Mouse (Mus musculus): Measurements from ENCODE around the gene Bnc2. TPM values are rescaled to one million over a fixed set of nuclear protein-coding genes. Genes with fewer than 3 reads are reported as not detected.

Bnc2 gene
- total and polyA plus RNA-seq, 3 experiments: 0.55 TPM; not detected in 2

DNA sequence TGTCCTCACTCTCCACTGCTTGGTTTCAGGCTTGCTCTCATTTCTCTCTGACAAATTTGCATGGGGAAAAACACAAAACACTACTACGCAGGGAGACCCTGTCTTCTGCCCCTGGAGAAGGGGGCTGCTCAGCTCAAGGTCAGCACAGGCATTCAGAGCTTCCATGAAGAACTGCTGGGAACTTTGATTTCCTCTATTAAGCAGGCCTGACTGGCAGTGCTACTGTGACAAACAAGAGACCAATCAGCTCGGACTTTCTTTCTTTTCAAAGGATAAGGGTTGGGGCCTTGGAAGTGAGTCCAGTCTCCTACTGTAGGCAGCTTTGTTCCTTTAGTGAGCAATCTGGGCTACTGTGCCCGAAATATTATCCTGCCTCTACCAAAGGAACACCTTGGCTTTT is 400.9 kb downstream of the Bnc2 start:
- no peak for DNase-seq (ENCODE audit: low spot score)
- H3K27me3 ChIP-seq (ENCODE audit: insufficient read depth, low read length): no peaks in the 10 kb centered on the region
- no peak overlapping the region for H3K4me3 ChIP-seq (ENCODE audit: low read depth, low read length)
- peaks cover 45% of the 10 kb centered on the region for H3K9me3 ChIP-seq (replicated peaks)
- H3K4me1 ChIP-seq (ENCODE audit: insufficient read depth, low read depth, low read length): no peaks in the 10 kb centered on the region
- no peak for TF ChIP-seq POLR2AphosphoS5 (IDR thresholded peaks at IDR 0.05; ENCODE audit: insufficient replicate concordance, low read depth, low read length)
- TF ChIP-seq TAL1 (conservative IDR thresholded peaks at IDR 0.05; ENCODE audit: low read depth, low read length): no peak
- no peak for TF ChIP-seq CTCF (IDR thresholded peaks at IDR 0.05; ENCODE audit: low read depth, low read length)
- TF ChIP-seq GATA1 (IDR thresholded peaks at IDR 0.05; ENCODE audit: borderline replicate concordance, low read length): no peak
- TF ChIP-seq GATA2 (IDR thresholded peaks at IDR 0.05; ENCODE audit: borderline replicate concordance, low read depth, low read length): no peak
- ATAC-seq (ENCODE audit: extremely low read depth, insufficient number of reproducible peaks, low FRiP score, poor library complexity, severe bottlenecking): no peak
- H3K36me3 ChIP-seq (replicated peaks): no peaks in the 10 kb centered on the region

DNA sequence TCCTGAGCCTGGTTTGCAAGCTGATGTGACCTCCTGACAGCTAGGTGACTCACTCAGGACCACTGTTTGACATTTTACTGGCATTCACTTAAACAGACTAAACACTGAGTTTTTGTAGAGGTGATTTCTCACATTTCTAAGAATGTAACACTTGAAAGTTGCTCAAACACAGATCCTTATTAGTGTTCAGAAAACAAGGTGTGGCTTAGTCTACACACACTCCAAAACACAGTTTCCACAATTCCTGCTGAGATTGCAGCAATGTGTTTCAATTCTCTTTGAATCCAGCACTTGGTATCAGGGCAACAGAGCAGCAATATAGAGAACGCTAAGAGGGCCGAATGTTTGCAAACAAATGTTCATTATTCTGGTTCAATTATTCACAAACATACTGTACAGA is 402.2 kb downstream of the Bnc2 start:
- DNase-seq (ENCODE audit: low spot score) (no peak), ATAC-seq (ENCODE audit: extremely low read depth, insufficient number of reproducible peaks, low FRiP score, poor library complexity, severe bottlenecking) (no peak)
- no peak for TF ChIP-seq GATA1 (IDR thresholded peaks at IDR 0.05; ENCODE audit: borderline replicate concordance, low read length)
- TF ChIP-seq CTCF (IDR thresholded peaks at IDR 0.05; ENCODE audit: low read depth, low read length): no peak
- no peak for TF ChIP-seq POLR2AphosphoS5 (IDR thresholded peaks at IDR 0.05; ENCODE audit: insufficient replicate concordance, low read depth, low read length)
- no peak for TF ChIP-seq TAL1 (conservative IDR thresholded peaks at IDR 0.05; ENCODE audit: low read depth, low read length)
- TF ChIP-seq GATA2 (IDR thresholded peaks at IDR 0.05; ENCODE audit: borderline replicate concordance, low read depth, low read length): no peak
- Histone ChIP-seq H3K4me1 (ENCODE audit: insufficient read depth, low read depth, low read length) (no peaks in the 10 kb centered on the region), H3K4me3 (ENCODE audit: low read depth, low read length) (no peak overlapping the region), H3K27me3 (ENCODE audit: insufficient read depth, low read length) (no peaks in the 10 kb centered on the region), H3K9me3 (replicated peaks) (peaks cover 46% of the 10 kb centered on the region), H3K36me3 (replicated peaks) (no peaks in the 10 kb centered on the region)

DNA sequence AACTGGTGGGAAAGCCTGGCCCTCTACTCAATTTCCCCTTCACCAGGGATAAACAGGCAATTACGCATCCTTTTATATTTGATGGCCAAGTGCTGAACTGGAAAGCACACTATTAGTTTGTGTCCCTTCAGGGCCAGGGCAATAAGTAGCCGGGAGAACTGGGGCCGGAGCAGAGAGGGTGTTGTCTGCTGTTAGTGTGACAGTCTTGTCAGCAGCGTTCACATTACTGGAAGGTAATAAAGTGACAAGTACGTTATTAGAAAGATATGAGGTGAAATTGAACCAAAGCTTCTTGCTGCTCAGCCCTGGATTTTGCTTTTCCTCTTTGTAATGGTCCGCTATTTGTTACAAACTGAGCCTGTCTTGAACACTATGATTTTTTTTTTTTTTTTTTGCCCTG is 405.2 kb downstream of the Bnc2 start:
- Histone ChIP-seq H3K27me3 (ENCODE audit: insufficient read depth, low read length) (no peaks in the 10 kb centered on the region), H3K9me3 (replicated peaks) (peaks cover 51% of the 10 kb centered on the region), H3K4me3 (ENCODE audit: low read depth, low read length) (no peak overlapping the region), H3K4me1 (ENCODE audit: insufficient read depth, low read depth, low read length) (no peaks in the 10 kb centered on the region), H3K36me3 (replicated peaks) (no peaks in the 10 kb centered on the region)
- no peak for DNase-seq (ENCODE audit: low spot score)
- ATAC-seq (ENCODE audit: extremely low read depth, insufficient number of reproducible peaks, low FRiP score, poor library complexity, severe bottlenecking): no peak
- TF ChIP-seq GATA2 (IDR thresholded peaks at IDR 0.05; ENCODE audit: borderline replicate concordance, low read depth, low read length): no peak
- no peak for TF ChIP-seq TAL1 (conservative IDR thresholded peaks at IDR 0.05; ENCODE audit: low read depth, low read length)
- no peak for TF ChIP-seq POLR2AphosphoS5 (IDR thresholded peaks at IDR 0.05; ENCODE audit: insufficient replicate concordance, low read depth, low read length)
- TF ChIP-seq CTCF (IDR thresholded peaks at IDR 0.05; ENCODE audit: low read depth, low read length): no peak
- TF ChIP-seq GATA1 (IDR thresholded peaks at IDR 0.05; ENCODE audit: borderline replicate concordance, low read length): no peak

DNA sequence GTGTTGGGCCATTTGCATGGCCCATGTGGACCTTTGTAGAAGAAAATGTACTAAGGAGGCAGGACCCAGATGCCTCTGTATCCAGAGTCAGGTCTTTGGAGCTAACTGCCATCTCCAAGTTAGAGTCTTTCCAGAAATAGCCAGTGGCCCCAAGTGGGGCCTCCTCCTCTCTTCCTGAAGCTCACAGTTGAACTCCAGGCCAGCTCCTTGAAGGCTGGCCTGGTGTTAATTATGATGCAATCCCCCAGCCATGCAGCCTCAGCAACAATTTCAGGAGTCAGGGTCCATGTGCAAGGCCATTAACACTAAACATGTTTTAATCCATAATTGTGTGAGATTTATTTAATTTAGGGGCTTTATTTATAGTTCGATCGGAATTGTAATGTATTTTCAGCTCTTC is 427.7 kb downstream of the Bnc2 start:
- Histone ChIP-seq H3K36me3 (replicated peaks) (no peaks in the 10 kb centered on the region), H3K4me3 (ENCODE audit: low read depth, low read length) (no peak overlapping the region), H3K9me3 (replicated peaks) (peaks cover 25% of the 10 kb centered on the region), H3K27me3 (ENCODE audit: insufficient read depth, low read length) (no peaks in the 10 kb centered on the region), H3K4me1 (ENCODE audit: insufficient read depth, low read depth, low read length) (no peaks in the 10 kb centered on the region)
- no peak for TF ChIP-seq GATA1 (IDR thresholded peaks at IDR 0.05; ENCODE audit: borderline replicate concordance, low read length)
- no peak for TF ChIP-seq TAL1 (conservative IDR thresholded peaks at IDR 0.05; ENCODE audit: low read depth, low read length)
- TF ChIP-seq POLR2AphosphoS5 (IDR thresholded peaks at IDR 0.05; ENCODE audit: insufficient replicate concordance, low read depth, low read length): no peak
- no peak for TF ChIP-seq GATA2 (IDR thresholded peaks at IDR 0.05; ENCODE audit: borderline replicate concordance, low read depth, low read length)
- no peak for TF ChIP-seq CTCF (IDR thresholded peaks at IDR 0.05; ENCODE audit: low read depth, low read length)
- DNase-seq (ENCODE audit: low spot score) (no peak), ATAC-seq (ENCODE audit: extremely low read depth, insufficient number of reproducible peaks, low FRiP score, poor library complexity, severe bottlenecking) (no peak)

DNA sequence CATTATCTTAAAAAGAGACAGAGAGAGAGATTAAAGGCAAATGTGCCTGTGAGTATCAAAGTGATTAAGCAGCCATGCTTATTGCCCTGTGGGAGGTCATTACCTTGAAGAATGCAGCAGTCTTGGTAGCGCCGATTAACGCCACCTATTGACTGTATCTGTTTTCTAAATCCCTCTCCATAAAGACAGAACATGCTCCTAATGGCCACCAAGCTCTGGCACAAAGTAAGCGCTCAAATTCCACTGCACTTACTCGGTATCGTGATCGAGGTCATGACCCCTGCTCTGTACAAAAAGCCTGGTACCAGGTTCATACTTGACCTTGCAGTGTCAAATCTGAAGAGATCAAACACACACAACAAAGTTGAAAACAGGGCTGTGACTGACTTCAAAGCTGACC is 442.7 kb downstream of the Bnc2 start:
- Histone ChIP-seq H3K9me3 (replicated peaks) (peaks cover 53% of the 10 kb centered on the region), H3K4me1 (ENCODE audit: insufficient read depth, low read depth, low read length) (no peaks in the 10 kb centered on the region), H3K27me3 (ENCODE audit: insufficient read depth, low read length) (no peaks in the 10 kb centered on the region), H3K4me3 (ENCODE audit: low read depth, low read length) (no peak overlapping the region), H3K36me3 (replicated peaks) (no peaks in the 10 kb centered on the region)
- ATAC-seq (ENCODE audit: extremely low read depth, insufficient number of reproducible peaks, low FRiP score, poor library complexity, severe bottlenecking) (no peak), DNase-seq (ENCODE audit: low spot score) (no peak)
- TF ChIP-seq GATA2 (IDR thresholded peaks at IDR 0.05; ENCODE audit: borderline replicate concordance, low read depth, low read length): no peak
- TF ChIP-seq GATA1 (IDR thresholded peaks at IDR 0.05; ENCODE audit: borderline replicate concordance, low read length): no peak
- no peak for TF ChIP-seq POLR2AphosphoS5 (IDR thresholded peaks at IDR 0.05; ENCODE audit: insufficient replicate concordance, low read depth, low read length)
- no peak for TF ChIP-seq CTCF (IDR thresholded peaks at IDR 0.05; ENCODE audit: low read depth, low read length)
- no peak for TF ChIP-seq TAL1 (conservative IDR thresholded peaks at IDR 0.05; ENCODE audit: low read depth, low read length)

DNA sequence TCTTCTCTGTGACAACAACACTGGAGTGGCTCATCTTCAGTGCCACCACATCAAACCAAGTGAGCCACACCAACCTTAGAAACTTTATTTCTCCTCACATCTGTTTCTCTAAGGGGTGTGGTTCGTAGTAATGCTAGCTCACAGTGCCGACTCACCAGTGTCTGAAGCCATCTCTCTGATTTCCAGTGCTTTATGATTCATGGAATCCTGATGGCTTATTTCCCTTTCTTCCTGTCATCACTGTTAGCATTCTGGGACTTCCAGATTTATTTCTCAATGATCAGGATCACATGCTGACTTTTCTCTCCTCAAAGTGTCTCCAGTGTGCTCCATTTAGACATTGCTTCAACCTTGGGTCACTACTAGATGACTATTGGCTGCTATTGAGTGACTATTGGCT is 443.8 kb downstream of the Bnc2 start:
- Histone ChIP-seq H3K9me3 (replicated peaks) (peaks cover 50% of the 10 kb centered on the region), H3K27me3 (ENCODE audit: insufficient read depth, low read length) (no peaks in the 10 kb centered on the region), H3K4me3 (ENCODE audit: low read depth, low read length) (no peak overlapping the region), H3K36me3 (replicated peaks) (no peaks in the 10 kb centered on the region), H3K4me1 (ENCODE audit: insufficient read depth, low read depth, low read length) (no peaks in the 10 kb centered on the region)
- DNase-seq (ENCODE audit: low spot score): no peak
- ATAC-seq (ENCODE audit: extremely low read depth, insufficient number of reproducible peaks, low FRiP score, poor library complexity, severe bottlenecking): no peak
- TF ChIP-seq TAL1 (conservative IDR thresholded peaks at IDR 0.05; ENCODE audit: low read depth, low read length): no peak
- no peak for TF ChIP-seq POLR2AphosphoS5 (IDR thresholded peaks at IDR 0.05; ENCODE audit: insufficient replicate concordance, low read depth, low read length)
- TF ChIP-seq CTCF (IDR thresholded peaks at IDR 0.05; ENCODE audit: low read depth, low read length): no peak
- no peak for TF ChIP-seq GATA1 (IDR thresholded peaks at IDR 0.05; ENCODE audit: borderline replicate concordance, low read length)
- no peak for TF ChIP-seq GATA2 (IDR thresholded peaks at IDR 0.05; ENCODE audit: borderline replicate concordance, low read depth, low read length)

Measured in G1E (cell line).